ENCODE assay signal across 7 mouse cellular contexts in the genomic region with DNA sequence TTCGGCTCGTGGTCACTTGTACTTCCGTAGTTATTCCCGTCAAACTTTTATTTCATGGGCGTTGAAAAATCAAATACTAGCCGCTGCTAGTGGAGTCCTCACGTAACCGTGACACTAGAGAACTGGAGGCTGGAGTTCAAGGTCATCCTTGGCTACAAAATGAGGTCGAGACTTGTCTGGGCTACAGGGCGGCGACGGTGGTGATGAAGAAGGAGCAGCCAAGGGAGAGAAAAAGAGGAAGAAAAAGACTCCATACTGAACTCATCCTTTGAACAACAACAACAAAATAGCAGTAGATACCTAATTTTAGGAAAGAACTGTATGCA. TPM values are rescaled to one million over a fixed set of nuclear protein-coding genes. Genes with fewer than 3 reads are reported as not detected.
DNase-seq lines count a peak whose midpoint lies in the region; ATAC-seq lines count a peak whose summit lies in the region.

No protein-coding gene starts in this region.

- H3K36me3 ChIP-seq in lung, embryonic 16.5 days (ENCODE audit: control insufficient read depth, insufficient read depth, low read length): no peaks in the 10 kb centered on the region; the same call in none of the 2 replicates
- peaks cover 7% of the 10 kb centered on the region for H3K36me3 ChIP-seq in embryonic facial prominence, embryonic 13.5 days
- peaks cover 3% of the 10 kb centered on the region; the same call in 1 of the 2 replicates for H3K36me3 ChIP-seq in hindbrain, embryonic 15.5 days
- H3K36me3 ChIP-seq in midbrain, embryonic 11.5 days (ENCODE audit: control insufficient read depth, insufficient read depth, low read length): no peaks in the 10 kb centered on the region

- peak overlapping the region; percentile 100 for H3K27ac ChIP-seq in lung, embryonic 16.5 days (ENCODE audit: low read length)
- H3K27ac ChIP-seq in embryonic facial prominence, embryonic 13.5 days: peak overlapping the region; percentile 98
- H3K27ac ChIP-seq in hindbrain, embryonic 15.5 days (replicated peaks): peak overlapping the region; percentile 97
- peak overlapping the region; percentile 97 for H3K27ac ChIP-seq in midbrain, embryonic 11.5 days (ENCODE audit: low read depth, low read length)

- DNase-seq in lung, postnatal 4 days: no peak
- no peak for DNase-seq in midbrain, embryonic 11.5 days (ENCODE audit: low spot score, missing footprints)
- no peak for DNase-seq in layer of hippocampus, adult 9-11 months
- no peak for DNase-seq in ovary, postnatal 10 days (ENCODE audit: low spot score)

- WGBS in lung, embryonic 16.5 days: 0% methylated on average over 12 of the region's 12 CpGs
- WGBS in embryonic facial prominence, embryonic 13.5 days: under 1% methylated on average over 12 of the region's 12 CpGs
- WGBS in hindbrain, embryonic 15.5 days: 0% methylated on average over 12 of the region's 12 CpGs
- under 1% methylated on average over 12 of the region's 12 CpGs for WGBS in midbrain, embryonic 11.5 days

- H3K9ac ChIP-seq in lung, embryonic 16.5 days (ENCODE audit: low read length): peak overlapping the region; percentile 99
- peak overlapping the region; percentile 100 for H3K9ac ChIP-seq in embryonic facial prominence, embryonic 13.5 days
- peak overlapping the region; percentile 100 for H3K9ac ChIP-seq in hindbrain, embryonic 15.5 days
- peak overlapping the region; percentile 94 for H3K9ac ChIP-seq in midbrain, embryonic 11.5 days (ENCODE audit: low read length)

- H3K4me1 ChIP-seq in lung, embryonic 16.5 days (replicated peaks; ENCODE audit: control insufficient read depth, insufficient read depth, low read length): peaks cover 18% of the 10 kb centered on the region
- H3K4me1 ChIP-seq in embryonic facial prominence, embryonic 13.5 days: peaks cover 12% of the 10 kb centered on the region
- peaks cover 25% of the 10 kb centered on the region for H3K4me1 ChIP-seq in hindbrain, embryonic 15.5 days (replicated peaks)
- peaks cover 10% of the 10 kb centered on the region; the same call in 1 of the 2 replicates for H3K4me1 ChIP-seq in midbrain, embryonic 11.5 days (ENCODE audit: control insufficient read depth, insufficient read depth, low read length)

- no peaks in the 10 kb centered on the region for H3K27me3 ChIP-seq in lung, embryonic 16.5 days (ENCODE audit: control insufficient read depth, insufficient read depth, low read depth, low read length)
- H3K27me3 ChIP-seq in embryonic facial prominence, embryonic 13.5 days: no peaks in the 10 kb centered on the region
- H3K27me3 ChIP-seq in hindbrain, embryonic 15.5 days: no peaks in the 10 kb centered on the region
- no peaks in the 10 kb centered on the region for H3K27me3 ChIP-seq in midbrain, embryonic 11.5 days (ENCODE audit: control insufficient read depth, insufficient read depth, low read length)

- peak overlapping the region; percentile 78 for H3K4me2 ChIP-seq in lung, embryonic 16.5 days (ENCODE audit: low read depth, low read length)
- peak overlapping the region; percentile 63 for H3K4me2 ChIP-seq in embryonic facial prominence, embryonic 13.5 days
- H3K4me2 ChIP-seq in hindbrain, embryonic 15.5 days: peak overlapping the region; percentile 71
- peak overlapping the region; percentile 53 for H3K4me2 ChIP-seq in midbrain, embryonic 11.5 days

- no peak for ATAC-seq in lung, embryonic 16.5 days (ENCODE audit: low read depth)
- no peak for ATAC-seq in embryonic facial prominence, embryonic 13.5 days (ENCODE audit: insufficient number of reproducible peaks, insufficient read depth, low FRiP score, low TSS enrichment, low read depth)
- ATAC-seq in hindbrain, embryonic 15.5 days (ENCODE audit: low FRiP score, low read depth): no peak
- peak; percentile 22; the same call in 1 of the 2 replicates for ATAC-seq in midbrain, embryonic 11.5 days (ENCODE audit: low FRiP score)

- H3K9me3 ChIP-seq in lung, embryonic 16.5 days (ENCODE audit: control insufficient read depth, low read length): no peaks in the 10 kb centered on the region
- no peaks in the 10 kb centered on the region for H3K9me3 ChIP-seq in embryonic facial prominence, embryonic 13.5 days
- no peaks in the 10 kb centered on the region for H3K9me3 ChIP-seq in hindbrain, embryonic 15.5 days
- no peaks in the 10 kb centered on the region for H3K9me3 ChIP-seq in midbrain, embryonic 11.5 days (ENCODE audit: control insufficient read depth, low read length)

- H3K4me3 ChIP-seq in lung, embryonic 16.5 days (ENCODE audit: low read length): peak overlapping the region; percentile 98
- peak overlapping the region; percentile 94 for H3K4me3 ChIP-seq in embryonic facial prominence, embryonic 13.5 days
- peak overlapping the region; percentile 97 for H3K4me3 ChIP-seq in hindbrain, embryonic 15.5 days
- peak overlapping the region; percentile 80 for H3K4me3 ChIP-seq in midbrain, embryonic 11.5 days (ENCODE audit: low read depth, low read length)

RNA-seq across cellular contexts. Expression of gene Hectd1, which starts 0.7 kb away (rescaled TPM):
- polyA plus RNA-seq in lung, embryonic 16.5 days (2015; fragmentation: Nextera tagmentation; extraction: Ambion mirVana): 36.0 and 38.0 TPM in 2 replicates
- 48.3 and 50.4 TPM in 2 replicates for polyA plus RNA-seq in embryonic facial prominence, embryonic 13.5 days (2015; fragmentation: Nextera tagmentation; extraction: Ambion mirVana)
- 35.3 and 37.0 TPM in 2 replicates for polyA plus RNA-seq in hindbrain, embryonic 15.5 days (2015; fragmentation: Nextera tagmentation; extraction: Ambion mirVana)
- 30.3 and 35.1 TPM in 2 replicates for polyA plus RNA-seq in midbrain, embryonic 11.5 days (2014; fragmentation: Nextera tagmentation; extraction: Ambion mirVana)
